Mouse (Mus musculus) liver, postnatal 0 days (tissue): ENCODE data around the gene Scgb1a1. TPM values are rescaled to one million over a fixed set of nuclear protein-coding genes. Genes with fewer than 3 reads are reported as not detected.
A peak's percentile ranks its signal among the peaks of the same experiment; 100 is the strongest.

Experiments
- ATAC-seq: fragments of 200-750 bp; cut with Nextera tagmentation; 2 replicates; pipeline ENCODE4 v1.8.0; 2017; ENCODE audit warnings: mild to moderate bottlenecking, moderate library complexity
- DNase-seq: peaks from one replicate; pipeline ENCODE4 v3.0.0-alpha.2; 2016
- H3K27ac ChIP-seq: fragments of 300-500 bp; sonication (generic); 2 replicates; pipeline ENCODE4 v1.5.1; 2014; ENCODE audit warnings: antibody characterized with exemption, moderate library complexity, mild to moderate bottlenecking, low read depth
- H3K27me3 ChIP-seq: fragments of 300-500 bp; sonication (generic); 2 replicates; pipeline ENCODE4 v1.6.1; 2014; ENCODE audit warnings: low read length, control low read depth, mixed read lengths; ENCODE audit not compliant: insufficient read depth
- H3K36me3 ChIP-seq: fragments of 300-500 bp; sonication (generic); replicated peaks from 2 replicates; pipeline ENCODE4 v1.6.1; 2014; ENCODE audit warnings: mild to moderate bottlenecking, control low read depth, low read length, moderate library complexity, mixed read lengths; ENCODE audit not compliant: insufficient read depth
- H3K4me1 ChIP-seq: fragments of 300-500 bp; sonication (generic); 2 replicates; pipeline ENCODE4 v1.6.1; 2014; ENCODE audit warnings: antibody characterized with exemption, mild to moderate bottlenecking, control low read depth; ENCODE audit not compliant: insufficient read depth
- H3K4me2 ChIP-seq: fragments of 300-500 bp; sonication (generic); 2 replicates; pipeline ENCODE4 v1.6.1; 2014; ENCODE audit warnings: low read depth, mild to moderate bottlenecking, low read length, moderate library complexity, mixed read lengths
- H3K4me3 ChIP-seq: fragments of 300-500 bp; sonication (generic); 2 replicates; pipeline ENCODE4 v1.5.1; 2014; ENCODE audit warnings: low read depth, low read length
- H3K9ac ChIP-seq: fragments of 300-500 bp; sonication (generic); replicated peaks from 2 replicates; pipeline ENCODE4 v1.6.1; 2014; ENCODE audit warnings: mild to moderate bottlenecking, moderate library complexity
- H3K9me3 ChIP-seq: fragments of 300-500 bp; sonication (generic); 2 replicates; pipeline ENCODE4 v1.6.1; 2016; ENCODE audit warnings: mild to moderate bottlenecking, control low read depth, low read length, mixed read lengths
- CTCF ChIP-seq: sonication (generic); IDR thresholded peaks from 2 replicates; pipeline ENCODE4 v1.5.1; 2016; ENCODE audit warnings: antibody characterized with exemption, low read depth
- EP300 ChIP-seq: IDR thresholded peaks from 2 replicates; pipeline ENCODE4 v1.6.1; 2016; ENCODE audit warnings: antibody characterized with exemption, low read depth, mild to moderate bottlenecking
- WGBS: fragments of 180-500 bp; shearing (Covaris S2); extraction: QIAGEN DNeasy Blood & Tissue Kit; methylation state at CpG from one replicate; pipeline ENCODE4 v1.1.7; 2014; ENCODE audit not compliant: insufficient replicate concordance; 5-methylcytosine and 5-hydroxymethylcytosine counted together
- polyA plus RNA-seq: library from polyadenylated mRNA; unstranded; fragments of >200 nt; fragmentation: Nextera tagmentation; extraction: Ambion mirVana; gene quantifications from 2 replicates; pipeline ENCODE4 v1.2.1, GENCODE M21; 2015

Scgb1a1 gene
- polyA plus RNA-seq, 1 experiment from 2014 or later: 0.85 TPM

DNA sequence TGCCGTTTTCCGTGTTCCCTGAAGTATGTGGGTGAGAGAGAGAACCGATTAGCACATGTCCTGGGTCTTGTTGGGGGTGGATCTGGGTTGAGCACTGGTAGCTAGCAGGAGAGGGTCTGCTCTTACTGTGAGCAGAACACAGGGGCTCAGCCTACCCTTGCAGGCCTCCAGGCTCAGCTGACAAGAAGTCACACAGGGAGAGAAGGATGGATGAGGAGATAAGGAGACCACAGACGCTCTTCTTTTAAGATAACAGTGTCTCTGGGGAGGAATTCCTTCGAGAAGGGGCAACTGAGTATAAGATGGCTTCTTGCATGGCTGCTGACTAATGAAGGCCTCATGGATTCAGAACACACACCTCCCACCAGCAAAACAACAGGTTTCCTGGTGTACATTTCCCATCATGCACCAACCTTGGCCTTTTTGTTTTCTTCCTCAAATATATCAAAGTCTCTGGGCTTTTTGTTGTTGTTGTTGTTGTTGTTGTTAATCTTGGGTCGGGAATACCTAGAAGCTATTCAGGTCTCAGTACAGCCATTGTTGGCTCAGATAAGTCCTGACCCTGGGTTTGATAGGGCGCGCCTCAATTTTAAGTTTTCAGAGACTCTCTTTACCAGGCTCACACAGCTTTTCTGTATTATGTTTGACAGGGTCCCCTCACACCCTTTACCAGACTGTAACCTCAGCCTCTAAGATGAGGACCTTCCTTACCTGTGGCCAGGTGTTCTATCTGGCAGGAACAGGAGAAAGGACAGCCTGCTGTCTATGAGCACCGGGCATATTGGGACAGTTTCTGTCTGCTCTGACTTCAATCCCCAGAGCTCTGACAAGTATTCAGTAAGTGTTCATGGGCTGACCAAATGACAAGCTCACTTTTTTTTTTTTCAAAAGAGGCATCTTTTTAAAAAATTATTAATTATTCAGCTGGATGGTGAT, 37.2 kb downstream of the Scgb1a1 start:
- no peak overlapping the region for H3K9ac ChIP-seq
- no peaks in the 10 kb centered on the region for H3K36me3 ChIP-seq
- H3K4me2 ChIP-seq: no peak overlapping the region
- H3K27ac ChIP-seq: peak overlapping the region; percentile 11; the same call in 1 of the 2 replicates
- no peaks in the 10 kb centered on the region for H3K27me3 ChIP-seq
- TF ChIP-seq EP300 (peak; percentile 62), CTCF (no peak)
- no peak for DNase-seq
- H3K9me3 ChIP-seq: peaks cover 4% of the 10 kb centered on the region; the same call in 1 of the 2 replicates
- H3K4me3 ChIP-seq: no peak overlapping the region
- H3K4me1 ChIP-seq: peaks cover 24% of the 10 kb centered on the region
- peak; percentile 64 for ATAC-seq
- 53% methylated on average over 9 of the region's 9 CpGs for WGBS

- H3K9me3 ChIP-seq: peaks cover 4% of the 10 kb centered on the region; the same call in 1 of the 2 replicates
- no peak overlapping the region for H3K27ac ChIP-seq
- no peak overlapping the region for H3K4me2 ChIP-seq
- WGBS: 77% methylated on average over 4 of the region's 4 CpGs
- no peak overlapping the region for H3K9ac ChIP-seq
- H3K36me3 ChIP-seq: no peaks in the 10 kb centered on the region
- no peak for DNase-seq
- TF ChIP-seq EP300 (no peak), CTCF (no peak)
- H3K27me3 ChIP-seq: no peaks in the 10 kb centered on the region
- ATAC-seq: no peak
- no peak overlapping the region for H3K4me3 ChIP-seq
- peaks cover 32% of the 10 kb centered on the region for H3K4me1 ChIP-seq
Measured at GRCm38 (mm10) chr19:9048981-9049687, 38.6 kb downstream of the Scgb1a1 start.

- WGBS: 40% methylated on average over 1 of the region's 1 CpGs
- Histone ChIP-seq H3K36me3 (no peaks in the 10 kb centered on the region), H3K4me3 (no peak overlapping the region), H3K4me2 (peak overlapping the region; percentile 53), H3K9ac (no peak overlapping the region), H3K9me3 (peaks cover 4% of the 10 kb centered on the region; the same call in 1 of the 2 replicates), H3K4me1 (peaks cover 29% of the 10 kb centered on the region), H3K27ac (no peak overlapping the region), H3K27me3 (no peaks in the 10 kb centered on the region)
- DNase-seq (no peak), ATAC-seq (no peak)
- TF ChIP-seq CTCF: no peak
- TF ChIP-seq EP300: no peak
Measured at GRCm38 (mm10) chr19:9047946-9048387, 39.8 kb downstream of the Scgb1a1 start.

DNA sequence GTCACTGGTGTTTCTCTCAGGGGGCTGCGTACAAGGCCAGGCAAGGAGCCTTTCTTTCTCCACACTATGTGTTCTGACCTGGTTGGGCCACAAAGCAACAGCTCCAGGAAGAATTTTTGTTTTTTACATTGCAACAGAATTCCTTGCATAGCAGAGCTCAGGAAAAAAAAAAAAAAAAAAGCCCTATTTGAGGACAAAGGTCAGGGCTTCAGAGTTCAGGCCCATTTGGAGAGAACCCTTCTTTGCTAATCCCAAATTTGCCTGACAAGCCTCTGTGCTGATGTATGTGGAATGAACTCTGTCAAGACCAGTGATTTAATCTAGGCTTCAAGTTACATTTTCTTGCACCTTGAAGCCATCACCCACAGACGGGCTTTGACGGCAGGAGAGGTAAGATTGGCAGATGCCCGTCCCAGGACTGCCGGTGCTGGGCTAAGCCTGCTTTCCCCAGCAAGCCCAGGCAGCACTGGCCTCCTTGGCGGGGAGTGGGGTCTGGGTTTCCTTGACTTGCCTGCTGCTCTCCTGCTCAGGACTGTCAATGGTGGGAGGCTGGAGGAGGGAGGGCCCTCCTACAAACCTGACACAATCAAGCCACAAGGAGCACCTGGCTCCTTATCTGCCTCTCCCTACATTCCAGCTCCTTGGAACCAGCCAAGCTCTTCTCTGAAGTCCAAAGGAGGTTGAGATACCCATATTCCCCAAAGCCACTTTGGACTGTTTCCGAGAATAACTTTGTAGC, 40.4 kb downstream of the Scgb1a1 start:
- peak; percentile 69 for ATAC-seq
- no peak for DNase-seq
- WGBS: 67% methylated on average over 7 of the region's 7 CpGs
- peaks cover 26% of the 10 kb centered on the region for H3K4me1 ChIP-seq
- H3K27me3 ChIP-seq: no peaks in the 10 kb centered on the region
- no peak for TF ChIP-seq EP300
- peak overlapping the region; percentile 53 for H3K4me2 ChIP-seq
- H3K9ac ChIP-seq: no peak overlapping the region
- H3K9me3 ChIP-seq: peaks cover 4% of the 10 kb centered on the region; the same call in 1 of the 2 replicates
- no peak overlapping the region for H3K4me3 ChIP-seq
- H3K36me3 ChIP-seq: no peaks in the 10 kb centered on the region
- H3K27ac ChIP-seq: no peak overlapping the region

DNA sequence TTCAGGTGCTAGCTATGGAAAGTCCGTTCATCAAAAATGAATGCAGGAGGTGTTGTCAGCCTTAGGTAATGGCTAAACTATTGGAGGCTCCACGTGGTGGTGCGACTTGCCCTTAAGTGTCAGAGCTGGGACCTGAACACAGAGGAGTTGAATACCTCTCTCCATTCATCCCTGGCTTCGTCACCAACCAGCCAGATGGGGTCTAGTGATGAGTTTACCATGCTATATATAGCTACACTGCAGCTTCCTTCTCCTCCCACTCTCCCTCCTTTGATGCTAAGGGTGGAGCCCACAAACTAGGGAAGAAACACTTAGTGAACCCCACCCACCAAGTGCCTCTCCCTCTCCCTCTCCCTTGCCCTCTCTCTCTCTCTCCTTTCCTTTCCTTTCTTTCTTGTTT, 43.5 kb downstream of the Scgb1a1 start:
- WGBS: 59% methylated on average over 4 of the region's 4 CpGs
- ATAC-seq (no peak), DNase-seq (no peak)
- no peaks in the 10 kb centered on the region for H3K36me3 ChIP-seq
- no peak overlapping the region for H3K27ac ChIP-seq
- H3K27me3 ChIP-seq: no peaks in the 10 kb centered on the region
- peaks cover 3% of the 10 kb centered on the region; the same call in 1 of the 2 replicates for H3K9me3 ChIP-seq
- TF ChIP-seq EP300: no peak
- TF ChIP-seq CTCF: no peak
- H3K4me2 ChIP-seq: no peak overlapping the region
- H3K4me3 ChIP-seq: no peak overlapping the region
- H3K4me1 ChIP-seq: peaks cover 24% of the 10 kb centered on the region
- no peak overlapping the region for H3K9ac ChIP-seq

- H3K27ac ChIP-seq: no peak overlapping the region
- no peaks in the 10 kb centered on the region for H3K9me3 ChIP-seq
- no peaks in the 10 kb centered on the region for H3K27me3 ChIP-seq
- H3K36me3 ChIP-seq: no peaks in the 10 kb centered on the region
- no peak overlapping the region for H3K4me2 ChIP-seq
- H3K4me1 ChIP-seq: peaks cover 24% of the 10 kb centered on the region
- H3K4me3 ChIP-seq: no peak overlapping the region
- WGBS: 86% methylated on average over 1 of the region's 1 CpGs
- ATAC-seq: no peak
- DNase-seq: no peak
- H3K9ac ChIP-seq: no peak overlapping the region
- TF ChIP-seq EP300 (no peak), CTCF (no peak)
Measured at GRCm38 (mm10) chr19:9043123-9043522, 44.6 kb downstream of the Scgb1a1 start.
